Mouse (Mus musculus) embryonic facial prominence, embryonic 15.5 days (tissue): Measurements from ENCODE around the gene Tubg2. TPM values are rescaled to one million over a fixed set of nuclear protein-coding genes. Genes with fewer than 3 reads are reported as not detected.

Experiments
- ATAC-seq: fragments of 200-750 bp; cut with Nextera tagmentation; 2 replicates; pipeline ENCODE4 v1.8.0; 2017; ENCODE audit warnings: low read depth, moderate TSS enrichment; ENCODE audit not compliant: insufficient number of reproducible peaks, low FRiP score, low TSS enrichment
- H3K27ac ChIP-seq: fragments of 300-500 bp; sonication (generic); replicated peaks from 2 replicates; pipeline ENCODE4 v1.5.1; 2015; ENCODE audit warnings: mild to moderate bottlenecking, inconsistent platforms
- H3K27me3 ChIP-seq: fragments of 300-500 bp; sonication (generic); 2 replicates; pipeline ENCODE4 v1.6.1; 2015; ENCODE audit warnings: inconsistent platforms
- H3K36me3 ChIP-seq: fragments of 300-500 bp; sonication (generic); 2 replicates; pipeline ENCODE4 v1.6.1; 2015; ENCODE audit warnings: mild to moderate bottlenecking, inconsistent platforms
- H3K4me1 ChIP-seq: fragments of 300-500 bp; sonication (generic); 2 replicates; pipeline ENCODE4 v1.6.1; 2015; ENCODE audit warnings: inconsistent platforms
- H3K4me2 ChIP-seq: fragments of 300-500 bp; sonication (generic); replicated peaks from 2 replicates; pipeline ENCODE4 v1.6.1; 2015; ENCODE audit warnings: mild to moderate bottlenecking, inconsistent platforms
- H3K4me3 ChIP-seq: fragments of 300-500 bp; sonication (generic); replicated peaks from 2 replicates; pipeline ENCODE4 v1.5.1; 2015; ENCODE audit warnings: mild to moderate bottlenecking, inconsistent platforms
- H3K9ac ChIP-seq: fragments of 300-500 bp; sonication (generic); 2 replicates; pipeline ENCODE4 v1.6.1; 2015; ENCODE audit warnings: inconsistent platforms
- H3K9me3 ChIP-seq: fragments of 300-500 bp; sonication (generic); replicated peaks from 2 replicates; pipeline ENCODE4 v1.6.1; 2016; ENCODE audit warnings: inconsistent platforms
- WGBS: fragments of 180-500 bp; shearing (Covaris S2); methylation state at CpG from one replicate; pipeline ENCODE4 v1.1.7; 2015; 5-methylcytosine and 5-hydroxymethylcytosine counted together
- polyA plus RNA-seq: library from polyadenylated mRNA; unstranded; fragments of >200 nt; fragmentation: Nextera tagmentation; extraction: Ambion mirVana; gene quantifications from 2 replicates; pipeline ENCODE4 v1.2.1, GENCODE M21; 2015

Tubg2 gene
- polyA plus RNA-seq, 1 experiment from 2014 or later, result 11.9 TPM

DNA sequence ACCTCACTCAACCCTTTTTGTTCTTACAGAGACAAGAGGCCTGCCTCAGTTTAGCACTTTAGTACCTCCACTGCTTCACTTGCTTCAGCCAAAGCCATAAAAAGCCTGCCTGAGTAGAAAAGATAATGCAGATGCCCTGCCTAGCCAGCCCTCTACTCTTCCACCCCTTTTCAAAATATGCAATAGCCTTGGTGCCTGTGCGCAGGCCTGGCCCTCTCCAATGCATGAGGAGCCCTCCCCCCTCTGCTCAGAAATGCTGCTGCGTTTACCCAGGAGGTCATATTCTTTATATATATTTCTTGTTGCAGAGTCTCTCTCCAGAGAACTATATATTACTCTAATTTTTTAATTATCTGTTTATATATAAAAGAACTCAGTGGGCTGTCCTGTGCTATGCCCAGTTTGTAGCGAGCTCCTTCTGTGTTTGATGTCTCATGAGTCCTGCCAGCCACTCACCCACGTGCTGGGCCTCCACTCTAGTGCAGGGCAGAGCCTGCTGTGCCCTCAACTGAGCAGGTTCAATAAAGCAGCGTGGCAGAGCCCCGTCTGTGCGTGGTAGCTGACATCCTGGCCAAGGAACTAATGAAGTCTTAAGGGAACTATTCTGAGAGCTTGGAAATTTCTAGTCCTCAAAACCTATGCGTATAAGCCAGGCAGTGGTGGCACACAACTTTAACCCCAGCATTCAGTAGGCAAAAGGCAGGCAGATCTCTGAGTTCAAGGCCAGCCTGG, 34.6 kb downstream of the Tubg2 start:
- 46% methylated on average over 8 of the region's 8 CpGs for WGBS
- no peak for ATAC-seq
- H3K9ac ChIP-seq, result no peak overlapping the region
- H3K4me3 ChIP-seq, result no peak overlapping the region
- H3K4me1 ChIP-seq, result peaks cover 24% of the 10 kb centered on the region
- no peaks in the 10 kb centered on the region for H3K27me3 ChIP-seq
- H3K9me3 ChIP-seq, result no peaks in the 10 kb centered on the region
- peaks cover 21% of the 10 kb centered on the region for H3K36me3 ChIP-seq
- H3K27ac ChIP-seq, result peak overlapping the region; percentile 83
- H3K4me2 ChIP-seq, result no peak overlapping the region

GRCm38 (mm10) chr11:101190913-101191907, 35.5 kb downstream of the Tubg2 start:
- no peak overlapping the region for H3K4me3 ChIP-seq
- peaks cover 24% of the 10 kb centered on the region for H3K4me1 ChIP-seq
- H3K4me2 ChIP-seq, result no peak overlapping the region
- H3K9me3 ChIP-seq, result no peaks in the 10 kb centered on the region
- H3K36me3 ChIP-seq, result peaks cover 29% of the 10 kb centered on the region
- H3K27me3 ChIP-seq, result no peaks in the 10 kb centered on the region
- no peak for ATAC-seq
- peak overlapping the region; percentile 83 for H3K27ac ChIP-seq
- WGBS, result 51% methylated on average over 17 of the region's 17 CpGs
- no peak overlapping the region for H3K9ac ChIP-seq

GRCm38 (mm10) chr11:101191919-101192470, 36.3 kb downstream of the Tubg2 start:
- Histone ChIP-seq H3K27ac (0 out of 2 replicates have a peak overlapping the region, but pooled peaks have one; percentile 1), H3K9me3 (no peaks in the 10 kb centered on the region), H3K4me2 (no peak overlapping the region), H3K4me3 (no peak overlapping the region), H3K9ac (no peak overlapping the region), H3K36me3 (peaks cover 32% of the 10 kb centered on the region), H3K4me1 (peaks cover 24% of the 10 kb centered on the region), H3K27me3 (no peaks in the 10 kb centered on the region)
- WGBS, result 67% methylated on average over 4 of the region's 4 CpGs
- no peak for ATAC-seq

DNA sequence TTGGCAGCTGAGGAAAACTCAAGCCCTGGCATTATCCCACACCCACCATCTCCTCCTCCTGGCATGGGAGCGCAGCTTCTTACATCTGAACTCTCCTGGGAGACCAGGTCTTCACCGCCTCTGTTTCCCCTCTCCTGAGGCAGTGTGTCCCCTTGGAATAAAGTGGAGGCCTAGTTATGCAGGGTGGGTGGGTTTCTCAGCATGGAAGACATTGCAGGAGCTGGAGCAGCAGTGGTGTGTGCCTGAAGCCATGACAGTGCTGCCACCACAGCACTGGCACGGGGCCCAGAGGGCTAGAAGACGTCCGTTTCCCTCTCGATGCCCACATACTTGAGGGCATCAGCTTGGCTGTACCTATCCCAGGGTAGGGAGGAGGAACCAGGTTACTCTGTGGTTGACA, 36.9 kb downstream of the Tubg2 start:
- peaks cover 24% of the 10 kb centered on the region for H3K4me1 ChIP-seq
- H3K9ac ChIP-seq, result no peak overlapping the region
- no peak overlapping the region for H3K27ac ChIP-seq
- 82% methylated on average over 6 of the region's 6 CpGs for WGBS
- H3K9me3 ChIP-seq, result no peaks in the 10 kb centered on the region
- H3K27me3 ChIP-seq, result no peaks in the 10 kb centered on the region
- no peak overlapping the region for H3K4me2 ChIP-seq
- no peak overlapping the region for H3K4me3 ChIP-seq
- ATAC-seq, result no peak
- H3K36me3 ChIP-seq, result peaks cover 36% of the 10 kb centered on the region

DNA sequence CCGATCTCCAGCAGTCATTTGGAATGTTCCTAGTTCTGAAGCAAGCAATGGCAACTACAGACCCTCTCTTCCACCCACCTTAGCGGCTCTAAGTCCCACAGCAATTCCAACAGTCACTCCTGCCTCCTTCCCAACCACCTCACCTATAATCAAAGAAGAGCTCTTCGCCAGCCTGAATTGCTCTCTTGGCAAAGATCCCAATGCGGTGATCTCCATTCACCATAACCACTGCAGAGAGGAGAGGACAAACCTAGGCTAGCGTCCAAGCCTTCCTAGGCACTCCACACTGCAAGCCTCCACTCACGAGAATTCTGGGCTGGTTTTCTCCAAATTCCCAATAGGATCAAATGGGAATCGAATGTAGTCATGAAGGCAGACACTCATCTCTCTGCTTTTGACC, 37.4 kb downstream of the Tubg2 start:
- Histone ChIP-seq H3K27me3 (no peaks in the 10 kb centered on the region), H3K9ac (no peak overlapping the region), H3K4me2 (no peak overlapping the region), H3K9me3 (no peaks in the 10 kb centered on the region), H3K36me3 (peaks cover 40% of the 10 kb centered on the region), H3K27ac (no peak overlapping the region), H3K4me1 (peaks cover 24% of the 10 kb centered on the region), H3K4me3 (no peak overlapping the region)
- 86% methylated on average over 7 of the region's 7 CpGs for WGBS
- no peak for ATAC-seq

- H3K4me1 ChIP-seq, result peaks cover 24% of the 10 kb centered on the region
- no peaks in the 10 kb centered on the region for H3K27me3 ChIP-seq
- no peaks in the 10 kb centered on the region for H3K9me3 ChIP-seq
- H3K27ac ChIP-seq, result no peak overlapping the region
- peaks cover 51% of the 10 kb centered on the region for H3K36me3 ChIP-seq
- ATAC-seq, result no peak
- 72% methylated on average over 5 of the region's 5 CpGs for WGBS
- H3K4me2 ChIP-seq, result no peak overlapping the region
- H3K9ac ChIP-seq, result no peak overlapping the region
- no peak overlapping the region for H3K4me3 ChIP-seq
Observed at GRCm38 (mm10) chr11:101194137-101194536, 38.4 kb downstream of the Tubg2 start.

DNA sequence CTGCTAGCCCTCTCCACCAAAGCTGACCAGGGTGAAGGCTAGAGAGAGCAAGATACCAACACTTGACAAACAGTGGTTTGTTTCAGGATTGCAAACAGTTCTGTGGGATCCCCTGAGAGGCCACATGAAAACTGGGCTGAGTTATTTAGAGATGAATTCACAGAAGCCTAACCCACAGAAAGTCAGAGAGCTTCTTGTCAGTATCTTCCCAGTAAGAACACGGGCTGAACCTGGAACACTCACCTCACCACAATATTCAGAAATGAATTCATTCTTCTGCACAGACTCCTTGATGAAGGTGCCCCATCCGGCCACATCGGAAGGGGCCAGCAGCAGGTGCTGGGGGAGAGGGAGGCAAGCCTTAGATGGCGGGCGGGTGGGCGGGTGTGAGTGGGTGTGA, 38.9 kb downstream of the Tubg2 start:
- no peak for ATAC-seq
- 81% methylated on average over 6 of the region's 6 CpGs for WGBS

GRCm38 (mm10) chr11:101195101-101195500, 39.4 kb downstream of the Tubg2 start:
- Histone ChIP-seq H3K4me2 (no peak overlapping the region), H3K9ac (no peak overlapping the region), H3K27me3 (no peaks in the 10 kb centered on the region), H3K4me3 (no peak overlapping the region), H3K9me3 (no peaks in the 10 kb centered on the region), H3K27ac (no peak overlapping the region), H3K4me1 (peaks cover 14% of the 10 kb centered on the region), H3K36me3 (peaks cover 61% of the 10 kb centered on the region)
- ATAC-seq, result no peak
- 82% methylated on average over 1 of the region's 1 CpGs for WGBS

More for the DNA sequence above, 38.9 kb downstream of the Tubg2 start:
- Histone ChIP-seq H3K9ac (no peak overlapping the region), H3K4me2 (no peak overlapping the region), H3K27ac (no peak overlapping the region), H3K4me3 (no peak overlapping the region), H3K36me3 (peaks cover 56% of the 10 kb centered on the region), H3K27me3 (no peaks in the 10 kb centered on the region), H3K4me1 (peaks cover 19% of the 10 kb centered on the region), H3K9me3 (no peaks in the 10 kb centered on the region)

GRCm38 (mm10) chr11:101195571-101195970, 39.9 kb downstream of the Tubg2 start:
- H3K27ac ChIP-seq, result no peak overlapping the region
- no peaks in the 10 kb centered on the region for H3K27me3 ChIP-seq
- H3K4me2 ChIP-seq, result no peak overlapping the region
- no peak overlapping the region for H3K9ac ChIP-seq
- no peaks in the 10 kb centered on the region for H3K9me3 ChIP-seq
- peaks cover 65% of the 10 kb centered on the region for H3K36me3 ChIP-seq
- ATAC-seq, result no peak
- no peak overlapping the region for H3K4me3 ChIP-seq
- 87% methylated on average over 8 of the region's 8 CpGs for WGBS
- H3K4me1 ChIP-seq, result peaks cover 10% of the 10 kb centered on the region

DNA sequence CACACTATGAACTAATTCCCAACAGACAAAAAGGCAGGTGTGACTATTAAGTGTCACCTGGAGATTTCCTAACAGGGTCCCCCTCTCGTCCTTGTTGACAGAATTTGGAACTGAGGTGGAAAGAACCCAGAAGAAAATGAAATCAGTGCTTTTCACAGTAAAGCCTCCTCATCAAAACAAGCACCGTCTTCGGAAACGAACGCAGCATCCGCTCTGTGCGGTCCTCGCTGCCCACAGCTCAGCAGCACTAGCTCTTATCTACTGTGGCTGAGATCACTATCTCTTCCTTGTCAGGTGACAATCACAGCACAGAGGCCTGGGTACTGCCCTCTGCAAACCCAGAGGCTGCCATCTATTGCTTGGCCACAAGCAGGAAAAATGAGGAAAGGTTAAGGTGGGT, 40.5 kb downstream of the Tubg2 start:
- no peaks in the 10 kb centered on the region for H3K27me3 ChIP-seq
- H3K9me3 ChIP-seq, result no peaks in the 10 kb centered on the region
- ATAC-seq, result no peak
- peaks cover 4% of the 10 kb centered on the region for H3K4me1 ChIP-seq
- no peak overlapping the region for H3K4me2 ChIP-seq
- no peak overlapping the region for H3K4me3 ChIP-seq
- WGBS, result 88% methylated on average over 8 of the region's 8 CpGs
- H3K9ac ChIP-seq, result no peak overlapping the region
- H3K27ac ChIP-seq, result no peak overlapping the region
- peaks cover 69% of the 10 kb centered on the region for H3K36me3 ChIP-seq

GRCm38 (mm10) chr11:101199555-101199954, 43.8 kb downstream of the Tubg2 start:
- no peak overlapping the region for H3K9ac ChIP-seq
- 92% methylated on average over 3 of the region's 3 CpGs for WGBS
- H3K27ac ChIP-seq, result no peak overlapping the region
- H3K4me1 ChIP-seq, result no peaks in the 10 kb centered on the region
- no peak for ATAC-seq
- no peak overlapping the region for H3K4me3 ChIP-seq
- no peaks in the 10 kb centered on the region for H3K9me3 ChIP-seq
- H3K4me2 ChIP-seq, result no peak overlapping the region
- no peaks in the 10 kb centered on the region for H3K27me3 ChIP-seq
- H3K36me3 ChIP-seq, result peaks cover 74% of the 10 kb centered on the region
